Mouse (Mus musculus) small intestine, adult 2 months (tissue): Measurements from ENCODE around the gene Asic2. TPM values are rescaled to one million over a fixed set of nuclear protein-coding genes. Genes with fewer than 3 reads are reported as not detected.

ENCODE experiments used
- H3K27ac ChIP-seq: fragments of 200-500 bp; 2 replicates; pipeline ENCODE4 v1.5.1; 2012; ENCODE audit warnings: low read depth, low read length, control low read depth, inconsistent platforms; ENCODE audit not compliant: insufficient read depth
- H3K27me3 ChIP-seq: fragments of 200-500 bp; 2 replicates; pipeline ENCODE4 v1.6.1; 2012; ENCODE audit warnings: mild to moderate bottlenecking, moderate library complexity, low read length, inconsistent platforms; ENCODE audit not compliant: control insufficient read depth, insufficient read depth
- H3K36me3 ChIP-seq: fragments of 200-500 bp; 2 replicates; pipeline ENCODE4 v1.6.1; 2012; ENCODE audit warnings: mild to moderate bottlenecking, low read length, control low read depth, inconsistent platforms; ENCODE audit not compliant: control insufficient read depth, insufficient read depth
- H3K4me1 ChIP-seq: fragments of 200-500 bp; 2 replicates; pipeline ENCODE4 v1.6.1; 2012; ENCODE audit warnings: low read length, inconsistent platforms, mixed read lengths; ENCODE audit not compliant: control insufficient read depth, insufficient read depth, insufficient read length
- H3K4me3 ChIP-seq: fragments of 200-500 bp; 2 replicates; pipeline ENCODE4 v1.5.1; 2012; ENCODE audit warnings: low read depth, mild to moderate bottlenecking, control low read depth, inconsistent platforms, low read length, moderate library complexity
- CTCF ChIP-seq: fragments of 200-500 bp; IDR thresholded peaks from 2 replicates; pipeline ENCODE4 v1.5.1; 2012; ENCODE audit warnings: low read depth, mild to moderate bottlenecking, control low read depth, inconsistent platforms, low read length, moderate library complexity, mixed read lengths; ENCODE audit not compliant: insufficient replicate concordance, insufficient read length; ENCODE audit errors: extremely low read depth
- POLR2A ChIP-seq: fragments of 200-500 bp; IDR thresholded peaks from 2 replicates; pipeline ENCODE4 v1.6.1; 2012; ENCODE audit warnings: low read depth, mild to moderate bottlenecking, control low read depth, inconsistent platforms, low read length, moderate library complexity
- WGBS: fragments of 180-500 bp; shearing (Covaris S2); methylation state at CpG from one replicate; pipeline ENCODE4 v1.1.7; 2018; 5-methylcytosine and 5-hydroxymethylcytosine counted together
- polyA plus RNA-seq: library from polyadenylated mRNA; depleted of rRNA; stranded (reverse); fragments of >200 nt; gene quantifications from 2 replicates; pipeline ENCODE4 v1.2.3, GENCODE M21; 2012

Gene Asic2
- polyA plus RNA-seq, 1 experiment, result 1.4 TPM

GRCm38 (mm10) chr11:80853014-80853413, 1115.2 kb downstream of the Asic2 start:
- TF ChIP-seq POLR2A (no peak), CTCF (no peak)
- WGBS, result 45% methylated on average over 3 of the region's 3 CpGs
- no peak overlapping the region for H3K27ac ChIP-seq

GRCm38 (mm10) chr11:80851859-80852258, 1116.4 kb downstream of the Asic2 start:
- Histone ChIP-seq H3K36me3 (no peaks in the 10 kb centered on the region), H3K27ac (no peak overlapping the region), H3K4me1 (peaks cover 11% of the 10 kb centered on the region), H3K27me3 (no peaks in the 10 kb centered on the region), H3K4me3 (no peak overlapping the region)
- WGBS, result 26% methylated on average over 5 of the region's 5 CpGs
- TF ChIP-seq CTCF, result 0 out of 2 replicates have a peak, but pooled peaks have one; percentile 20
- TF ChIP-seq POLR2A, result no peak

More at GRCm38 (mm10) chr11:80853014-80853413, 1115.2 kb downstream of the Asic2 start:
- Histone ChIP-seq H3K4me1 (peaks cover 10% of the 10 kb centered on the region), H3K36me3 (no peaks in the 10 kb centered on the region), H3K4me3 (no peak overlapping the region), H3K27me3 (no peaks in the 10 kb centered on the region)

- Histone ChIP-seq H3K4me3 (no peak overlapping the region), H3K27ac (no peak overlapping the region), H3K36me3 (no peaks in the 10 kb centered on the region), H3K27me3 (no peaks in the 10 kb centered on the region), H3K4me1 (peaks cover 5% of the 10 kb centered on the region)
- WGBS, result 66% methylated on average over 5 of the region's 5 CpGs
- no peak for TF ChIP-seq CTCF
- no peak for TF ChIP-seq POLR2A
These were observed 1120.1 kb downstream of the Asic2 start for GRCm38 (mm10) chr11:80848131-80848530.

- Histone ChIP-seq H3K4me3 (no peak overlapping the region), H3K4me1 (peaks cover 5% of the 10 kb centered on the region), H3K27me3 (no peaks in the 10 kb centered on the region), H3K36me3 (no peaks in the 10 kb centered on the region), H3K27ac (no peak overlapping the region)
- TF ChIP-seq CTCF, result no peak
- TF ChIP-seq POLR2A, result no peak
- 14% methylated on average over 3 of the region's 3 CpGs for WGBS
These were observed 1122.1 kb downstream of the Asic2 start for GRCm38 (mm10) chr11:80846115-80846514.

GRCm38 (mm10) chr11:80845486-80845885, 1122.8 kb downstream of the Asic2 start:
- no peak for TF ChIP-seq CTCF
- TF ChIP-seq POLR2A, result no peak
- WGBS, result 62% methylated on average over 7 of the region's 7 CpGs
- H3K4me3 ChIP-seq, result no peak overlapping the region
- no peaks in the 10 kb centered on the region for H3K27me3 ChIP-seq
- peaks cover 5% of the 10 kb centered on the region for H3K4me1 ChIP-seq
- H3K36me3 ChIP-seq, result no peaks in the 10 kb centered on the region
- no peak overlapping the region for H3K27ac ChIP-seq

- TF ChIP-seq CTCF (no peak), POLR2A (no peak)
- Histone ChIP-seq H3K4me3 (no peak overlapping the region), H3K4me1 (peaks cover 5% of the 10 kb centered on the region), H3K36me3 (no peaks in the 10 kb centered on the region), H3K27ac (no peak overlapping the region), H3K27me3 (no peaks in the 10 kb centered on the region)
- 64% methylated on average over 2 of the region's 2 CpGs for WGBS
These were observed 1124.8 kb downstream of the Asic2 start for GRCm38 (mm10) chr11:80843435-80843834.

GRCm38 (mm10) chr11:80838724-80839123, 1129.5 kb downstream of the Asic2 start:
- no peak overlapping the region for H3K4me3 ChIP-seq
- WGBS, result 90% methylated on average over 1 of the region's 1 CpGs

More at GRCm38 (mm10) chr11:80838724-80839123, 1129.5 kb downstream of the Asic2 start:
- H3K36me3 ChIP-seq, result no peaks in the 10 kb centered on the region
- H3K27ac ChIP-seq, result no peak overlapping the region
- no peaks in the 10 kb centered on the region for H3K27me3 ChIP-seq
- TF ChIP-seq CTCF (no peak), POLR2A (no peak)
- no peaks in the 10 kb centered on the region; the same call in 1 of the 2 replicates for H3K4me1 ChIP-seq
